Mouse (Mus musculus) heart, embryonic 13.5 days (tissue): ENCODE results near the gene Rftn1. TPM values are rescaled to one million over a fixed set of nuclear protein-coding genes. Genes with fewer than 3 reads are reported as not detected.

Experiments
- ATAC-seq: fragments of 200-750 bp; cut with Nextera tagmentation; 2 replicates; pipeline ENCODE4 v1.8.0; 2017; ENCODE audit warnings: moderate TSS enrichment; ENCODE audit not compliant: insufficient number of reproducible peaks, low FRiP score, low TSS enrichment; ENCODE audit errors: extremely low read depth
- H3K27ac ChIP-seq: fragments of 300-500 bp; sonication (generic); replicated peaks from 2 replicates; pipeline ENCODE4 v1.5.1; 2015; ENCODE audit warnings: moderate library complexity, mild to moderate bottlenecking, inconsistent platforms
- H3K27me3 ChIP-seq: fragments of 300-500 bp; sonication (generic); replicated peaks from 2 replicates; pipeline ENCODE4 v1.6.1; 2015; ENCODE audit warnings: mild to moderate bottlenecking, inconsistent platforms
- H3K36me3 ChIP-seq: fragments of 300-500 bp; sonication (generic); 2 replicates; pipeline ENCODE4 v1.6.1; 2015; ENCODE audit warnings: mild to moderate bottlenecking, inconsistent platforms
- H3K4me1 ChIP-seq: fragments of 300-500 bp; sonication (generic); 2 replicates; pipeline ENCODE4 v1.6.1; 2015; ENCODE audit warnings: inconsistent platforms
- H3K4me2 ChIP-seq: fragments of 300-500 bp; sonication (generic); 2 replicates; pipeline ENCODE4 v1.6.1; 2015; ENCODE audit warnings: inconsistent platforms, mild to moderate bottlenecking, moderate library complexity
- H3K4me3 ChIP-seq: fragments of 300-500 bp; sonication (generic); 2 replicates; pipeline ENCODE4 v1.5.1; 2015; ENCODE audit warnings: moderate library complexity, mild to moderate bottlenecking, inconsistent platforms
- H3K9ac ChIP-seq: fragments of 300-500 bp; sonication (generic); 2 replicates; pipeline ENCODE4 v1.6.1; 2015; ENCODE audit warnings: inconsistent platforms, mild to moderate bottlenecking, moderate library complexity
- H3K9me3 ChIP-seq: fragments of 300-500 bp; sonication (generic); 2 replicates; pipeline ENCODE4 v1.6.1; 2016; ENCODE audit warnings: inconsistent platforms
- WGBS: fragments of 180-500 bp; shearing (Covaris S2); methylation state at CpG from one replicate; pipeline ENCODE4 v1.1.7; 2015; ENCODE audit warnings: mixed read lengths; 5-methylcytosine and 5-hydroxymethylcytosine counted together
- polyA plus RNA-seq: library from polyadenylated mRNA; unstranded; fragments of >200 nt; fragmentation: Nextera tagmentation; extraction: Ambion mirVana; gene quantifications from 2 replicates; pipeline ENCODE4 v1.2.1, GENCODE M21; 2015

The Rftn1 gene
- polyA plus RNA-seq, 1 experiment from 2014 or later, result 26.3 TPM

DNA sequence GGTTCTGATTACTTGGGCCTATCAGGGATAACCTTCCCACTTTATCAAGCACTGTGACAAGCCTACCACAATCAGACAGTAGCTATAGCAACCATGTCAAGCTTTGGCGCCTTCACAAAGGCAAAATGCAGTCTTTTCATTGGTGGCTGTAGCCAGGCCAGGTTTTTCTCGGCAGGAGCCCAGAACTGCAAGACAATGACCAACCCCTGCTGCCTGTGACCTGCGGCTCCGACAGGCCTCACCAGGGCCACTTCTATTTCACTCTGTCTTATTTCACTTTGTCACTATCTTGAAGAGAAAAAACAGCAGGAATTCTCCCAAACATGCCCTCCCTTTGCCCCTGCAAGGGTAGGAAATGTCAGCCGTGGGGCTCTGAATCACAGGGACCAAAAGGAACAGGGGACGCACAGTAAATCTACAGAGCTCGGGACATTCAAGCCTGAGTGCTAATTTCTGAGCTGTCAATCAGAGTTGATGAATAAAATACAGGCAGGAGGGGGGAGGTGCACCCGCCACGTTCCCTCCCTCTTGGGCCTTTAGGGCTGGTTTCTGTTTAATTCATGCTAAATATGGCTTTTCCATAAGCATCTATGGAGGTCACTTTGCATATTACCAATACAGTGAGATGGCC is 183.6 kb downstream of the Rftn1 start:
- 12% methylated on average over 9 of the region's 9 CpGs for WGBS
- 0 out of 2 replicates have a peak, but pooled peaks cover 4% of the 10 kb centered on the region for H3K36me3 ChIP-seq
- peaks cover 47% of the 10 kb centered on the region for H3K4me1 ChIP-seq
- peak overlapping the region; percentile 61 for H3K27ac ChIP-seq
- H3K9me3 ChIP-seq, result no peaks in the 10 kb centered on the region; the same call in 1 of the 2 replicates
- ATAC-seq, result no peak
- H3K27me3 ChIP-seq, result no peaks in the 10 kb centered on the region
- H3K4me2 ChIP-seq, result peak overlapping the region; percentile 42; the same call in 1 of the 2 replicates
- H3K4me3 ChIP-seq, result no peak overlapping the region
- H3K9ac ChIP-seq, result peak overlapping the region; percentile 54; the same call in 1 of the 2 replicates

- Histone ChIP-seq H3K4me3 (no peak overlapping the region), H3K36me3 (0 out of 2 replicates have a peak, but pooled peaks cover 8% of the 10 kb centered on the region), H3K9ac (no peak overlapping the region), H3K27ac (peak overlapping the region; percentile 61), H3K9me3 (no peaks in the 10 kb centered on the region; the same call in 1 of the 2 replicates), H3K4me2 (peak overlapping the region; percentile 42; the same call in 1 of the 2 replicates), H3K27me3 (no peaks in the 10 kb centered on the region), H3K4me1 (peaks cover 48% of the 10 kb centered on the region)
- ATAC-seq, result no peak
- 34% methylated on average over 7 of the region's 7 CpGs for WGBS
Measured at GRCm38 (mm10) chr17:50006338-50006720, 184.1 kb downstream of the Rftn1 start.

DNA sequence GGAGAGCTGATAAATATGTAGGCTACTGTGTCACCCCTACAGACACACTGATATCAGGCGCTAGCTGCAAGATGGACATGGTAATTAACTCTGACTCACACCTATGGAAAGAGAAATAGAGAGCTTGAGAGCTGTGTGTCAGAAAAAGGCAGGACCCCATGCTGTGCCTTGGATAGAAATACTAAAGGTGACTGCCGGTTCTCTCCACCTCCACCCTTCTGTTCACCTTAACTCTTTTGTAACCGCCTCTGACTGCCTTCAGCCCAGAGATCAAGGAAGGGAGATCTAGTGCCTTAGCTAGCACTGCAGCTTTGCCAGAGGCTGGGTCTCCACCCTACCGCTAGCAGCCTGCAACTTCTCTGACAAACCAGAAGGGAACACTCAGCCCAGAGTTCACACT is 187.3 kb downstream of the Rftn1 start:
- H3K9ac ChIP-seq, result no peak overlapping the region
- 65% methylated on average over 4 of the region's 4 CpGs for WGBS
- no peaks in the 10 kb centered on the region for H3K27me3 ChIP-seq
- H3K4me2 ChIP-seq, result no peak overlapping the region
- H3K9me3 ChIP-seq, result peaks cover 6% of the 10 kb centered on the region; the same call in 1 of the 2 replicates
- ATAC-seq, result no peak
- no peak overlapping the region for H3K4me3 ChIP-seq
- no peak overlapping the region for H3K27ac ChIP-seq
- peaks cover 37% of the 10 kb centered on the region for H3K4me1 ChIP-seq
- peaks cover 27% of the 10 kb centered on the region for H3K36me3 ChIP-seq

DNA sequence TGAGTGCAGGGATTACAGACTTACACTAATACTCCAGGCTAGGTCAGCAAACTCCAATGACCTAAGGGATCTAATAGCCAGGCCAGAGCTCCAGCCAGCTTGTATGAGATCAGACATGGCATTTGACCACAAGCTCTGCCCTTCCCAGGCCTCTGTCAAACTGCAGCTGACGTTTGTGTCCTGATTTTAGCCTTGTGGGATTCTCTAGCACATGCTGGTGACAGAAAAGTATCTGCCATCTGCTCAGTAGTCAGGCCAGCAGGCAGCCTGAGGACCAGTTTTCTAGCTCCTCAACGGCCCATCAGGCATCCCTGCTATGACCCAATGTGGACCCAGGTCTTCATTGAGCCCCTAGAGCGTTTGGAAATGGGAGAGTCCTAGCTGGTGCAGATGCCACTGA is 188.3 kb downstream of the Rftn1 start:
- Histone ChIP-seq H3K4me1 (peaks cover 31% of the 10 kb centered on the region), H3K27me3 (no peaks in the 10 kb centered on the region), H3K27ac (no peak overlapping the region), H3K36me3 (peaks cover 27% of the 10 kb centered on the region), H3K4me3 (no peak overlapping the region), H3K9ac (no peak overlapping the region), H3K9me3 (peaks cover 6% of the 10 kb centered on the region; the same call in 1 of the 2 replicates), H3K4me2 (no peak overlapping the region)
- ATAC-seq, result no peak
- WGBS, result 68% methylated on average over 3 of the region's 3 CpGs

DNA sequence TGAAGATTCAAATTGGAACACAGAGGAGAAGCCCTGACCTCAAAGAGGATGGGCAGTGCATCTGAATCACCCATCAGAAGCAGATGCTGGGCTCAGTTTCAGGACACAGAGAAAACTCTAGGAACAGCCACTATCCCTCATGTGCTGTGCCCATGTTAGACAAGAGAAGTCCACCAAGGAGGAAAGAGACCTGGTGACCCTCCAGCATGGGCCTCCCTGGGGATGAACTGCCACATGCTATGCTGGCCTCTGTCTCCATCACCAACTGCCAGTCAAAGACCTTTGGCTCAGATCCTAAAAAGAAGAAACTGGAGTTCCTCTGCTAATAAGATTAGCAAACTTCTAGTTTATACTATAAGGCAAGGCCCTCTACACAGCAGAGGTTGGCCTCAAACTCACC is 188.7 kb downstream of the Rftn1 start:
- no peaks in the 10 kb centered on the region for H3K27me3 ChIP-seq
- H3K9ac ChIP-seq, result no peak overlapping the region
- H3K27ac ChIP-seq, result no peak overlapping the region
- peaks cover 27% of the 10 kb centered on the region for H3K36me3 ChIP-seq
- H3K4me3 ChIP-seq, result no peak overlapping the region
- peaks cover 6% of the 10 kb centered on the region; the same call in 1 of the 2 replicates for H3K9me3 ChIP-seq
- no peak for ATAC-seq
- no peak overlapping the region for H3K4me2 ChIP-seq
- peaks cover 27% of the 10 kb centered on the region for H3K4me1 ChIP-seq

DNA sequence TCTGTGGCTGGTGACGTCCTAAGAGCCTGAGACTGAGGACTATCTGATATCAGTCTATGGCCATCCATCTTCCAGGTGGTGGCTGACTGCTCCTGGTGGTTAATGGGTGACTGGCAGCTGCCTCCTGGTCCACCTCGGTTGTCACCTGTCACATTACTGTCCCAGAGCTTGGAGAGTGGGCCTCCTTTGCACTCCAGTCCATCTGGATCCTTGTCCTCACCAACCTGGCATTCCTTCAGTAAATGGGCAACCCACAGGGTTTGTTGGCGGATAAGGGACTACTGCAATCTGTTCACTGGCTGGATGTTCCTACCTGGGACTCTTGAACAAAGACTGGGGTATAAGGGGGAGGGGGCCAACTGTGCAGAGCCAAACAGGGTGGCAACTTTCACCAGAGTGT is 189.9 kb downstream of the Rftn1 start:
- no peak overlapping the region for H3K4me3 ChIP-seq
- ATAC-seq, result no peak
- 79% methylated on average over 3 of the region's 3 CpGs for WGBS

DNA sequence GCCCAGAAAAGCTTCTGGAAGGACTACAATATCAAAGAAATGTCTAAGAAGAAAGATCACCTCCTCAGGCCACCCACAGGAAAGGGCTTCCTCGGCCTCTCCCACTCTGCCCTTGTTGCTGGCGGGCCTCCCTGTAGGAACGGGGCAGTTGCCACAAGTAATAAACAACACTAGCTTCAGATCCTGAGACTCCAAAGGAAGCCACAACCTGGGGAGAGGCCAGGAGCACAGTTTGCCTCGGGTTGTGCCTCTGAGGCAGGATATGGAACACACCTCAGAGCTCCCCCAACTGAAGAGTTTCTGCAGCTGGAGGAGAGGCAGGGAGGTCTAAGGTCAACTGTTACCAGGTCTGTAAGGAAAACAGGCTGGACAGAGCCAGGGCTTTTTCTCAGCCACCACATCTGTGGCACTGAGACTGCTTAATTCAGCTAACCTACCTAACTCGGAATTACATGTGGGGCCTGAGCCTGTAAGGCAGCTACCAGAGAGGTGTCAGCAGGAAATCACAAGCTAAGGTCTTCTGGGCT is 193.8 kb downstream of the Rftn1 start:
- Histone ChIP-seq H3K4me2 (no peak overlapping the region), H3K9me3 (peaks cover 6% of the 10 kb centered on the region; the same call in 1 of the 2 replicates), H3K27ac (no peak overlapping the region), H3K27me3 (no peaks in the 10 kb centered on the region), H3K36me3 (peaks cover 30% of the 10 kb centered on the region), H3K9ac (no peak overlapping the region), H3K4me3 (no peak overlapping the region), H3K4me1 (peaks cover 26% of the 10 kb centered on the region)
- ATAC-seq, result no peak
- WGBS, result 63% methylated on average over 5 of the region's 5 CpGs

More for the DNA sequence above, 189.9 kb downstream of the Rftn1 start:
- peaks cover 27% of the 10 kb centered on the region for H3K36me3 ChIP-seq
- peaks cover 6% of the 10 kb centered on the region; the same call in 1 of the 2 replicates for H3K9me3 ChIP-seq
- peaks cover 18% of the 10 kb centered on the region for H3K4me1 ChIP-seq
- H3K27ac ChIP-seq, result no peak overlapping the region
- no peaks in the 10 kb centered on the region for H3K27me3 ChIP-seq
- no peak overlapping the region for H3K4me2 ChIP-seq
- H3K9ac ChIP-seq, result no peak overlapping the region

DNA sequence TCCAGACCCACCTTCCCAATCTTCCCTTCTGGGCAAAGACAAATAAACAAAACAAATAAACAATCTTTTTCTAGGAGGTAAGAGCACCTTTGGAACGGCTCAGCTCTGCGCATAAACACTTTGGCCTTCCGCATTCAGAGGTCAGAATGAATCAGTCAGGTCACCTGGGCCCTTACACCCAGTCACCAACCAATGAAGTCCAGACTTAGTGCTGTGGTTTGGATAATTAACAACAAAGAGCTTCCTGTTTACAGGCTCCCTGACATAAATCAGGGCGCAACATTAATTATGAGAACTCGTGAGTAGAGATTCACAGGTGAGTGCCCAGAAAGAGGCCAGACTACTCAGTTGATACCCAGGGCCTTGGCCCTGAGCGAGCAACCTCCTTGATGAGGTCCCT is 194.4 kb downstream of the Rftn1 start:
- Histone ChIP-seq H3K9ac (no peak overlapping the region), H3K9me3 (peaks cover 6% of the 10 kb centered on the region; the same call in 1 of the 2 replicates), H3K4me3 (no peak overlapping the region), H3K27me3 (no peaks in the 10 kb centered on the region), H3K4me2 (no peak overlapping the region), H3K4me1 (peaks cover 26% of the 10 kb centered on the region), H3K36me3 (peaks cover 31% of the 10 kb centered on the region), H3K27ac (no peak overlapping the region)
- ATAC-seq, result no peak
- WGBS, result 82% methylated on average over 6 of the region's 6 CpGs

- 66% methylated on average over 3 of the region's 3 CpGs for WGBS
- no peak overlapping the region for H3K9ac ChIP-seq
- no peak overlapping the region for H3K27ac ChIP-seq
- no peaks in the 10 kb centered on the region for H3K27me3 ChIP-seq
- no peak for ATAC-seq
- no peak overlapping the region for H3K4me3 ChIP-seq
- no peak overlapping the region for H3K4me2 ChIP-seq
- peaks cover 26% of the 10 kb centered on the region for H3K36me3 ChIP-seq
- peaks cover 26% of the 10 kb centered on the region for H3K4me1 ChIP-seq
- H3K9me3 ChIP-seq, result peaks cover 6% of the 10 kb centered on the region; the same call in 1 of the 2 replicates
Measured at GRCm38 (mm10) chr17:49995226-49995625, 195.2 kb downstream of the Rftn1 start.

GRCm38 (mm10) chr17:49993631-49994030 is 196.8 kb downstream of the Rftn1 start:
- WGBS, result 79% methylated on average over 3 of the region's 3 CpGs
- Histone ChIP-seq H3K27me3 (no peaks in the 10 kb centered on the region), H3K4me2 (no peak overlapping the region), H3K9me3 (no peaks in the 10 kb centered on the region), H3K4me1 (peaks cover 26% of the 10 kb centered on the region), H3K9ac (no peak overlapping the region), H3K4me3 (no peak overlapping the region), H3K27ac (no peak overlapping the region), H3K36me3 (peaks cover 12% of the 10 kb centered on the region)
- ATAC-seq, result no peak

- H3K4me2 ChIP-seq, result no peak overlapping the region
- H3K27ac ChIP-seq, result peak overlapping the region; percentile 36; the same call in 1 of the 2 replicates
- WGBS, result 44% methylated on average over 11 of the region's 11 CpGs
- no peak overlapping the region for H3K4me3 ChIP-seq
- H3K4me1 ChIP-seq, result peaks cover 26% of the 10 kb centered on the region
- no peak overlapping the region for H3K9ac ChIP-seq
- H3K9me3 ChIP-seq, result no peaks in the 10 kb centered on the region
- ATAC-seq, result no peak
- peaks cover 12% of the 10 kb centered on the region for H3K36me3 ChIP-seq
- no peaks in the 10 kb centered on the region for H3K27me3 ChIP-seq
Measured at GRCm38 (mm10) chr17:49992625-49993603, 197.6 kb downstream of the Rftn1 start.
